Mouse (Mus musculus) erythroblast, embryonic 14.5 days (primary cell): ENCODE data around the gene Eef2.

Experiments
- GATA1 ChIP-seq: IDR thresholded peaks from 2 replicates; pipeline ENCODE4 v1.6.1; 2012; ENCODE audit warnings: low read length, inconsistent platforms, mixed read lengths
- TAL1 ChIP-seq: IDR thresholded peaks from 3 replicates; pipeline ENCODE4 v1.6.1; 2012; ENCODE audit warnings: low read length, inconsistent platforms, mixed read lengths

- no peak for TF ChIP-seq GATA1
- no peak for TF ChIP-seq TAL1
Observed at GRCm38 (mm10) chr10:81178927-81179326, 2.5 kb downstream of the Eef2 start.
